Mouse (Mus musculus) cerebellum, adult 2 months (tissue): ENCODE measurements around the gene Fez1. TPM values are rescaled to one million over a fixed set of nuclear protein-coding genes. Genes with fewer than 3 reads are reported as not detected.
A peak's percentile ranks its signal among the peaks of the same experiment; 100 is the strongest.

ENCODE experiments used
- DNase-seq, 2 experiments: peaks; one replicate each; pipeline ENCODE4 v3.0.0; 2021
- H3K27ac ChIP-seq: fragments of 200-500 bp; 2 replicates; pipeline ENCODE4 v1.5.1; 2012; ENCODE audit warnings: low read length, control low read depth, inconsistent platforms; ENCODE audit not compliant: insufficient read depth
- H3K27me3 ChIP-seq: fragments of 200-500 bp; 2 replicates; pipeline ENCODE4 v1.6.1; 2012; ENCODE audit warnings: inconsistent platforms, mild to moderate bottlenecking, low read length, moderate library complexity; ENCODE audit not compliant: control insufficient read depth, insufficient read depth
- H3K4me1 ChIP-seq: fragments of 200-500 bp; 2 replicates; pipeline ENCODE4 v1.6.1; 2011; ENCODE audit warnings: low read length; ENCODE audit not compliant: control insufficient read depth, insufficient read depth
- H3K4me3 ChIP-seq: fragments of 200-500 bp; replicated peaks from 2 replicates; pipeline ENCODE3; 2011; ENCODE audit warnings: mild to moderate bottlenecking, low read depth, low read length, control low read depth; ENCODE audit not compliant: insufficient read depth
- CTCF ChIP-seq: fragments of 200-500 bp; IDR thresholded peaks from 2 replicates; pipeline ENCODE4 v1.5.1; 2011; ENCODE audit warnings: low read depth, mild to moderate bottlenecking, control low read depth, low read length, moderate library complexity, borderline replicate concordance; ENCODE audit not compliant: insufficient read depth
- POLR2A ChIP-seq: fragments of 200-500 bp; IDR thresholded peaks from 2 replicates; pipeline ENCODE4 v1.6.1; 2011; ENCODE audit warnings: low read length, control low read depth, borderline replicate concordance; ENCODE audit not compliant: insufficient read depth
- WGBS: fragments of 180-500 bp; shearing (Covaris S2); methylation state at CpG from one replicate; pipeline ENCODE4 v1.1.7; 2018; 5-methylcytosine and 5-hydroxymethylcytosine counted together
- polyA plus RNA-seq: library from polyadenylated mRNA; depleted of rRNA; stranded (reverse); fragments of >200 nt; gene quantifications from 2 replicates; pipeline ENCODE4 v1.2.3, GENCODE M21; 2012

The Fez1 gene
- polyA plus RNA-seq, 1 experiment: 465 TPM

DNA sequence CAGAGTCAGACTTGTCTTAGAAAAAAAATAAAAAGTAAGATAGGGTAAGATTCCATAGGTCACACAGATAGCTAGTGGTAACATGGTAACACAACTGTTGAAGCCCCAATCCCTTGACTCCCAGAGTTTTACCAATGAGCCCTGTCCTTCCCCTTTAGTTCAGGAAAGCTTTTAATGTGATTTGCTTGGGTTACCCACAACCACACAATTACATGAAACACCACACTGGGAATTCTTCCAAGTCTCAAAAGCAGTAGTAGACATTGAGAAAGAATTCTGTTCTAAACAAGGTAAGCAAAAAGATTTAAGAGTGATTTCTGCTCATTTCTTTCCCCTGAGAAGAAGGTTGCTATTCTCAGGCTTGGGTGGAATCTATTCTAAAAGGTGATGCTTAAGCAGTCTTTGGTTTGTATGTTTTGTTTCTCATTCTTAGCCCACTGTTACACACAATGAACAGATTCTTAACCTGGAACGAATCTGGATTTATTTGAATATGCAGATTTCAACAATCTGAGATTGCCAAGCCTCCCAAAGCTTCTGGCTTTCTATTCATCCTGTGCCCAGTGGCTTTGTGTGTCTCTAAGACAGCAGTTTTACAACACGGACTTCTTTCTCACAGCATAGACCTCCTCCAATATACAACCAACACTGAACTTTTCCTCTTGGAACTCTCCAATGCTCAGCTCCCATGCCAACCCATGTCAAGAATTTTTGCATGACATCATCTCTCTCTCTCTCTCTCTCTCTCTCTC lies 5.1 kb downstream of the Fez1 start:
- no peak for TF ChIP-seq POLR2A
- TF ChIP-seq CTCF: no peak
- no peaks in the 10 kb centered on the region for H3K27me3 ChIP-seq
- H3K4me3 ChIP-seq: no peak overlapping the region
- DNase-seq: no peak
- H3K27ac ChIP-seq: no peak overlapping the region
- WGBS: 26% methylated on average over 2 of the region's 2 CpGs
- H3K4me1 ChIP-seq: no peaks in the 10 kb centered on the region

DNA sequence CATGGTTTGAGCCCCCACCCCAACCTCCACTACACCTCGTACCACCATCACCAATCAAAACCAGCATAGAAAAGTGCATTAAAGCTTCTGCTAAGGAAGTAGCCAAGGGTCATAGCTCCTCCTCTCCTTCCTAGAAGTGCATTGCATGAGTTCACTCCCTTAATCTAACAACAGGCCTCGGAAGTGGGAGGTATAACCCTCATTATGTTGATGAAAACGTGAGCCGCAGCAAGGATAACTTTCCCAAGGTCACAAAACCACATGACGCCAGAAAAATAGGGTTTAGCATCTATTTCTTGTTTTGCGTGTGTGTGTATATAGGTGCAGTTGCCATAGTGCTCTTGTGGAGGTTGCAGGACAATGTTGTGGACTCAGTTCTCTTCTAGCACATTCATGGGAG lies 9.7 kb downstream of the Fez1 start:
- H3K4me3 ChIP-seq: no peak overlapping the region
- TF ChIP-seq POLR2A: no peak
- TF ChIP-seq CTCF: no peak
- H3K4me1 ChIP-seq: peaks cover 4% of the 10 kb centered on the region; the same call in 1 of the 2 replicates
- DNase-seq: no peak
- no peak overlapping the region for H3K27ac ChIP-seq
- H3K27me3 ChIP-seq: no peaks in the 10 kb centered on the region
- 80% methylated on average over 6 of the region's 6 CpGs for WGBS

DNA sequence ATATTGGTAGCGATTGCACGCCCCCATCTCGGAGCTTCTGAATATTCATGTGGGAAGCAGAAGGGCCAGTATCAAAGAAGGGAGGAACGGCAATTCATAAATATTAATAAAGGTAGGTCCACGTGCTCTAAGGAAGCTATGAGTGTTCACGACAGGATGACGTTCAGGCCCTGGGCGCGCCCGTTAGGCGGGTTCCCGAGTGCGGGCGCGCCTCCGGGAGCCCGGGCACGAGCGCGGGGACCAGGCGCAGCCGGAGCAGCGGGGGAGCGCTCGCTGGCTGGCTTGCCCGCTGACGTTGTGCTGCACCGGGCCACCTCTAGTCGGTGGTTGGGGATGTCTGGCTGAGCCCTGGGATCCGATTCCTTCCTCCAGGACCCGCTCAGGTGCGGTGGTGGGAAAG lies 10.9 kb downstream of the Fez1 start:
- Histone ChIP-seq H3K4me3 (peak overlapping the region; percentile 88), H3K27me3 (no peaks in the 10 kb centered on the region), H3K27ac (peak overlapping the region; percentile 92), H3K4me1 (peaks cover 4% of the 10 kb centered on the region; the same call in 1 of the 2 replicates)
- under 1% methylated on average over 32 of the region's 32 CpGs for WGBS
- peak; percentile 14; the same call in 1 of the 2 replicates for TF ChIP-seq CTCF
- TF ChIP-seq POLR2A: peak; percentile 85
- DNase-seq: peak; percentile 94 to 95

DNA sequence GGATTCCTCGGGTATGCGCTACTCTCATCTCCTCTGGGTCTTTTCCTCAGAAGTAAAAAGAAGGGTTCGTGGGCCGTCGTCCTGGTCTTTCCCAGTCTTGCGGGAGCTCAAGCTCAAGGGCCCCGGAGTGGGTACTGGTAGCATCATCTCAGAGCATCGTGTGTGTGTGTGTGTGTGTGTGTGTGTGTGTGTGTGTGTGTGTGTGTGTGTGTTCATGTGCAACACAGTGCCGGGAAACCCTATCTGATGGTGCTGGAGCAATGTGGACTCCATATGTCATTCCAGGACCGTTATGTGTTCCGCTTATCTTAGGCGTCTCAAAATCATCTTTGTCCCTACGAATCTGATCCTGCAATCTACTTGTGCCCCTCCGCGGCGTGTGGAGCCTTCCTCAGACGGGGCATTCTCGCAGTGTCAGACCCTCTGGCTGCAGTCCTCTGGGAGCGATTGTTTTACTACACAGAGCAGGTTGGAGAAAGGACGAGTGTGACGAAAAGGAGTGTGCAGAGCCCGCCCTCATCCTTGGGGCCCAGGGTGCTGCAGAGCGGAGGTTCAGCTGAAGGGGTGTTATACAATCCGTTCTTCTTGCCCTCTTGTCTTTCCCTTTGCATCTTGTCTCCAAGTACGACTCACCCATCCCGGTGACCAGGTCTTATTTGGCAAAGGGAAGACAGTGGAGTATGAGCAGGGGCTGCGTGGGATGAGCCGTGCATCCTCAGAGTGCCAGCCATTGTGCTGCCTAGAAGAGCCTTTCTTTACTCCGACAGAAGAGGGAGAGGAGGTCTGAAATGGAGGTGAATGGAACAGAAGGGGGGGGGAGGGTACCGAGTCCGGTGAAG lies 11.6 kb downstream of the Fez1 start:
- Histone ChIP-seq H3K4me1 (peaks cover 4% of the 10 kb centered on the region; the same call in 1 of the 2 replicates), H3K4me3 (peak overlapping the region; percentile 88), H3K27me3 (no peaks in the 10 kb centered on the region), H3K27ac (peak overlapping the region; percentile 92)
- TF ChIP-seq POLR2A (peak; percentile 61; the same call in 1 of the 2 replicates), CTCF (no peak)
- under 1% methylated on average over 31 of the region's 31 CpGs for WGBS
- peak; percentile 80 to 83 for DNase-seq

DNA sequence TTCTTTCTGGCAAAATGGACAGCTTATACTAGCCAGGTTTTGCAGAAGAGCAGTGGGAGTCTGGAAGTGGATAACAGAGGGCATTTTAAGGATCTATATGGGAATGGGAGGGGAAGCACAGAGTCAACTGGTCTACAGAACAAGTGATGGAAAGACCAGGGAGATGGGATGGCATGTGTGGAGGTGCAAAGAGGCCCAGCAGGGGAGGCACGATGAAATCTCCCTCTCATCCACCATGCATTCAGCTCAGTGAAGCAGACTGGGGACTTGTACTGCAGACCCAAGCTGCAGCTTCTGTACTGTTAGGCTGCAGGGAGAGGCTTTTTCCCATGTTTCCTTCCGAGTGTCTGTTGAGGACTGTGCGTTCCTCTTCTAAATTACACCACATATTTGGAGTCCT lies 12.2 kb downstream of the Fez1 start:
- peak; percentile 68 to 75 for DNase-seq
- Histone ChIP-seq H3K27me3 (no peaks in the 10 kb centered on the region), H3K27ac (peak overlapping the region; percentile 92), H3K4me3 (peak overlapping the region; percentile 88), H3K4me1 (peaks cover 4% of the 10 kb centered on the region; the same call in 1 of the 2 replicates)
- TF ChIP-seq POLR2A (0 out of 2 replicates have a peak, but pooled peaks have one; percentile 13), CTCF (no peak)
- 5% methylated on average over 3 of the region's 3 CpGs for WGBS

DNA sequence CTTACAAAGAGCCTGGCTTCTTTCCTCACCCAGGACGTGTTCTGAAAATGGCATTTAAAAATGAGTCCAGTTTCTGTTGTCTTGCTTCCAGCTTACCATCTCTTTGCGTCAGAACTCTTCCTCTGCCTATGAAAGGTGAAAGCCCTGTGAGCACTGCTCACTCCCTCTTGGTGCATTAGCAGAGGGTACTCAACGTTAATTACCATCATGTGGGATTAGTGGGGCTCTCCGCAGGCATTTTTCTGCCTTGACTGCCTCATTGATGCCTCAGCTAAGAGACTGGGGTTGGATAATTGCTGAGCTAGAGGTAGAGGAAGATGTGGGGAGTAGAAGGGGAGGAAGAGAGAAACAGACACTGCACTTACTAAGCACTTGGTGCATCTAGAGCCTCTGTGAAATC lies 24.7 kb downstream of the Fez1 start:
- H3K27ac ChIP-seq: no peak overlapping the region; the same call in 1 of the 2 replicates
- no peak for TF ChIP-seq CTCF
- TF ChIP-seq POLR2A: no peak
- WGBS: 33% methylated on average over 4 of the region's 4 CpGs
- DNase-seq: no peak
- H3K4me3 ChIP-seq: no peak overlapping the region
- peaks cover 11% of the 10 kb centered on the region for H3K4me1 ChIP-seq
- H3K27me3 ChIP-seq: no peaks in the 10 kb centered on the region

DNA sequence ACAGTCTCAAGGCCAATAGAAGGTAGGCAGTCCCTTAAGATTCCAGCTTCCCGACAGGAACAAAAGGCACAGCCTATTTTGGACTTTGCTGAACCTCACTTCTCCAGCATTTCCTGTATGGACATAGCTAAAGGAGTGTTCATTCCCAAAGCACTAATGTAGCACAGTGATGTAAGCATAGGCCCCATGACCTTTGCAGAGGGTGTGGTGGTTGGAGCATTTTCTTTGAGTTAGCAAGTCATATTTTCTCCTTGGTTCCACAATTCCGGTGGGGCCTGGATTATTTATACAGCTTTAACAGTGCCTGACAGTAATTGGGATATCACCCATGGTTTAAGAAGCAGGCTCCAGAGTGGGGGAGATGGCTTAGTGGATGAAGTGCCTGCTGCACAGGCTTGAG lies 27.0 kb downstream of the Fez1 start:
- H3K27ac ChIP-seq: peak overlapping the region; percentile 54; the same call in 1 of the 2 replicates
- no peaks in the 10 kb centered on the region for H3K27me3 ChIP-seq
- peaks cover 9% of the 10 kb centered on the region for H3K4me1 ChIP-seq
- H3K4me3 ChIP-seq: no peak overlapping the region
- WGBS: 67% methylated on average over 2 of the region's 2 CpGs
- TF ChIP-seq CTCF (no peak), POLR2A (no peak)
- DNase-seq: no peak

DNA sequence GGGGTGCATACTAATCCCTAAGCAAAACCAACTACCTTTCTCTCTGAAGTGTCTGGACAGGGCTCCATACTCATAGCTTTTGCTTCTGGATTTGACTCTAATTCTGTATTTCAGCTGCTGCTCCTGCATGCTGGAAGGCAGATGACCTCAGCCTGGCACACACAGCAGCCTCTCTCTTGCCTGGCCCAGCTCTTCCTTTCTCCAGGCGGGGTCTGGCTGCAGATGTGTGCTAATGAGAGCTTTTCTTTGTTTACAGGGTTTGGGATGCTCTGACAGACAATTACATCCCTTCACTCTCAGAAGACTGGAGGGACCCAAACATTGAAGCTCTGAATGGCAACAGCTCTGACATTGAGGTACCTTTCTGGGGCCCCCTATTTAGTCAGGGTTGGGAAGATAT lies 28.4 kb downstream of the Fez1 start:
- peaks cover 7% of the 10 kb centered on the region for H3K4me1 ChIP-seq
- no peaks in the 10 kb centered on the region for H3K27me3 ChIP-seq
- TF ChIP-seq POLR2A (no peak), CTCF (no peak)
- H3K4me3 ChIP-seq: no peak overlapping the region
- DNase-seq: no peak
- WGBS: 74% methylated on average over 1 of the region's 1 CpGs
- H3K27ac ChIP-seq: no peak overlapping the region
